Mouse (Mus musculus) kidney, postnatal 10 days (tissue): ENCODE data around the gene Mfsd4b1.

Experiments used
- DNase-seq: peaks from one replicate; pipeline ENCODE4 v3.0.0; 2021; ENCODE audit warnings: mixed read lengths

Mfsd4b1 gene

GRCm38 (mm10) chr10:39958266-39958665, 66.8 kb downstream of the Mfsd4b1 start:
- DNase-seq, result no peak

- DNase-seq, result peak; percentile 61
These were observed 68.7 kb downstream of the Mfsd4b1 start for GRCm38 (mm10) chr10:39956340-39956878.

GRCm38 (mm10) chr10:39955163-39955562, 69.9 kb downstream of the Mfsd4b1 start:
- DNase-seq, result no peak
